Mouse (Mus musculus) mouse trophoblast stem cell (cell line): ENCODE measurements at regions not wholly inside any gene's neighbourhood (a gene's known extent, or its start where the extent isn't known, plus 50 kb on each side); places are given as distances from the start of the nearest gene placed in this dataset.

Experiments
- in situ Hi-C, 2 experiments: fragments of 300-500 bp; cut with MseI, MboI; formaldehyde crosslinking; loops; 2 replicates in 1 of 2; 3 replicates in 1 of 2; pipeline ENCODE4 v1.15.1; 2025

DNA sequence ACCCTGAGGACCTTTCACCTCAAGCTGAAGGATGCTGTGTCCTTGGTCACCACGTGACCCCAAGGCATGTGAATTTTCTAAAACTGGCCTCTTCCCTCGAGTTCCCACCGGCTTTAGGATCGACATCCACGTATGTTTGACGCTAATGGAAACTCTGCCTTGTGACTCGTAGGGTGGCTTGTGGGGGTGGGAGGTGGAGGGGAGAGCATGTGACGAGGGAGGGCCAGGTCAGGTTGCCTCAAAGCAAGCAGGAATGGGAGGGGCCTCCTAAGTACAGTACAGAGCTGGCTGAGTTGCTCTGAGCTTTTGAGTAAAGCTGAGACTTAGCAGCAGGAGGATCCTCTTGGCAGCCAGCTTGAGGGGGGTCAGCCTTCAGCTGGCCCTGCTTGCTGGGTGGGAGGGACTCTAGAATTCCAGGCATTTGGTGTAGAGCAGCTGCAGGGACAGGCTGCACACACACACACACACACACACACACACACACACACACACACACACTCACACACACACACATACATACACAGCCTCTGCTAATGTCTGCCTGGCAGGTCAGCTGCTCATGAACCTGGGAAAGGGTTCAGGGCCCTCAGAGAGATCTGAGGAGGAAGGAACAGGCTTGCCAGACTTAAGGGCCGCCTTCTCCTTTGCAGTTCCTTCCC lies 78.5 kb downstream of the Sik1 start:
- in situ Hi-C loops = no loop called here

- in situ Hi-C loops = no loop called here
Observed at GRCm38 (mm10) chr17:31777751-31778150, 77.9 kb downstream of the Sik1 start.

- in situ Hi-C loops = no loop called here
Observed at GRCm38 (mm10) chr17:31779466-31779865, 76.1 kb downstream of the Sik1 start.

- in situ Hi-C loops = loop anchor here in 1 of 2 experiments (10.0 kb wide), 1 partner anchor 243 kb away; no protein-coding TSS in a partner anchor
Observed at GRCm38 (mm10) chr17:31782251-31782650, 73.4 kb downstream of the Sik1 start.

DNA sequence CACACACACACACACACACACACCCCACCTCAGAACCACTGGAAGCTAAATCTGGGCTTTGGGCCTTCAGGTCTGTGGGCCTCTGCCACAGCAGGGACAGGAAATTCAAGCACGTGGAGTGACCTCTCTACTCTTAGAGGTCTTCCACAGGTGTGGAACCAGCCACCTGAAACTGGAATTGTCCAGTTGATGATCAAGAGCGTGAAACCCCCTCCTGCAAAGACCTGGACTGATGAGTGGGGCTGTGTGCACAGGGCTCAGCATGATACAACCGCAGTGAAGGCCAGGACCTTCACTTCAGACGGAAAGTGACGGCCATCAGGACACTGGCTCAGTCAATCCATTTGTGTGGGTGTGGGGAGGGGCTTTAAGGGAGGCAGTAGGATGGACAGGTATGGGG lies 72.5 kb downstream of the Sik1 start:
- in situ Hi-C loops = loop anchor here in 1 of 2 experiments (10.0 kb wide), 1 partner anchor 242 kb away; no protein-coding TSS in a partner anchor

DNA sequence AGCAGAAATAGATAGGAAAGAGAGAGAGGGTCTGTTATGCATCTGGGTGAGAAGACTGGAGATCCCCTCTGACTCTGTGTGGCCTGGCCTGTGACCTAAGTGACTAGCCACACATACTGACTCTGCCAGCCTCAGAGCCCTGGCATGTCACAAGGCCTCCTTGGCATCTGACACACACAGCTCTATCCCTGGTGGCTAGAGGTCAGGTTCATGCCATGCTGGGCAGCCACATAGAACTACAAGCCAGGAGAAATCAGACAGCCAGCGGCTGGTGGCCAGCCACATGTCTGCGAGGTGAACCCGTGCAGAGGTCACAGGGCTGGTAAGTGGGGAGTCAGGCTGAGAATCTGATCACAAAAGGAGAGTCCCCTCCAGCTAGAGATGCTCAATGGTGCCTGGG lies 67.3 kb downstream of the Sik1 start:
- in situ Hi-C loops = loop anchor here in 1 of 2 experiments (10.0 kb wide), 1 partner anchor 236 kb away; no protein-coding TSS in a partner anchor

GRCm38 (mm10) chr17:31789068-31789583 lies 66.5 kb downstream of the Sik1 start:
- in situ Hi-C loops = loop anchor here in 1 of 2 experiments (10.0 kb wide), 1 partner anchor 236 kb away; no protein-coding TSS in a partner anchor

- in situ Hi-C loops = loop anchor here in 1 of 2 experiments (10.0 kb wide), 1 partner anchor 235 kb away; no protein-coding TSS in a partner anchor
Observed at GRCm38 (mm10) chr17:31789906-31790279, 65.7 kb downstream of the Sik1 start.

DNA sequence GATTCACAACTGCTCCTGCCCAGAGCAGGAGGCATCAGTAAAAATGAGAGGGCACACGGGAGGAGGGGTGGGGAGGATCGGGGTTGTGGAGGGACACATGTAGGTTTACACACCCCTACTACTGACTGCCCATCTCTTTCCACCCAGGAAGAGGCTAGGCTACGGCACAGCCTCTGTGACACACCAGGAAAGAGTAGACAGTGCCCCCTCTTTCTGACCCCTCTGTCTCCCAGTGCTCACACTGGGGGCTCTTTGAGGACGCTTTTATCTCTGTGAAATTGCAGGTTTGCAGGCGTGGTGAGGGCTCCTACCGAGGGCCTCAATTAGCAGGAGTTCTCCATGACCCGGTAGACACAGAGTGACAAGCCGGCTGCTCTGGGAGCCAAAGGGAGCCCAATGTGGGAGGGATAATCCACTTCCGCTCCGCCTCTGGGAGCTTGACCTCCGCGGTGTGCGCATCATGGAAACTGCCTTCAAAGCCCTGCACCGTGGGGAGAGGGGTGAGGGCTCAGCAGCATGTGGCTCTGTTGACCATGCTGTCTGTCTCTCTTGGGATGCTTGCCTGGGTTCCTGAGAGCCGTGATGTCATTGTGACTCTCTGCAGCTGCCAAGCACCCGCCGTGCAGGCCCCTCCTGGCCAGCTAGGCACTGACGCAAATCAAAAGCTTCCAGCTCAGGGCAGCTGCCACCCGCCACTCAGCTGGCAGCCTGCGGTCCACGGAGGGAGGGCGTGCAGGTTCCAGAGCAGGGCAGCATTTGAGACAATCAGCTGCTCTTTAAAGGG lies 65.1 kb downstream of the Sik1 start:
- in situ Hi-C loops = no loop called here

GRCm38 (mm10) chr17:31791656-31792055 lies 63.9 kb downstream of the Sik1 start:
- in situ Hi-C loops = no loop called here

DNA sequence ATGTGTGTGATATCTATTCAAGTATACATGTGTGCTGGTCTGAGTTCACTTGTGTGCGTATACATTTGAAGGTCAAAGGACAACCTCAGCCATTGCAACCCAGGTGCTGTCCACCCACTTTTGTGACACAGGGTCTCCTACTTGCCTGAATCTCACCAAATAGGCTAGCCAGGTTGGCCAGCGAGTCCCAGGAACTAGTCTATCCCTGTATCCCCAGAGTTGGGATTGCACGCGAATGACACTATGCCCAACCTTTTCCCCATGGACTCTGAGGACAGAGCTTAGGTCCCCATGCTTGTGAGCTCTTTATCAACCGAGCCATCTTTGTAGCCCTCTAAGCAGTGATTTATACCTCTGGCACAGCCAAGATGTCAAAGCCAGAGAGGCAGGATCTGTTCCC lies 62.6 kb downstream of the Sik1 start:
- in situ Hi-C loops = no loop called here

DNA sequence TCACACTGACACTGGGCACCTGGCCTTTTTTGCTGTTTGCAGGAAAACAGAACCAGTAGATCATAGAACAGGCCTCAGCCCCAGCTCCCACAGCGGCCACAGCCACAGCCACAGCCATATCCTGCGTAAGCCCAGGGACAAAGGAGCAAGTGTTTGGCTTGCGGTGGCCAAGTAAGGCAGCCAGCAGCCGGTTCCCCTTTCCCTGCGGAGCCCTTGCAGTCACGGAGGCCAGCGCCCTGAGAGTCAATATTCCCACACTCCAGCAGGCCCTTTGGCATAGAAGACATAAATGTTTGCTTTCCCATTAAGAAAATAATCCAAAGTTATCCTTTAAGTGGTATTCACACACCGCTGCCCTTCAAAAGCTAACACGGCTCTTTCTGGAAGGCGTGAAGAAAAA lies 62.1 kb downstream of the Sik1 start:
- in situ Hi-C loops = no loop called here

- in situ Hi-C loops = no loop called here
Observed at GRCm38 (mm10) chr17:31793964-31794363, 61.6 kb downstream of the Sik1 start.
